Mouse (Mus musculus) limb, embryonic 11.5 days (tissue): Measurements from ENCODE around the gene C1qtnf3. TPM values are rescaled to one million over a fixed set of nuclear protein-coding genes. Genes with fewer than 3 reads are reported as not detected.

Experiments used
- ATAC-seq: fragments of 200-750 bp; cut with Nextera tagmentation; 2 replicates; pipeline ENCODE4 v1.8.0; 2017; ENCODE audit warnings: low read depth; ENCODE audit not compliant: insufficient number of reproducible peaks, low FRiP score, low TSS enrichment
- DNase-seq: peaks from one replicate; pipeline ENCODE4 v3.0.0-alpha.2; 2015; ENCODE audit warnings: low spot score
- H3K27ac ChIP-seq: fragments of 300-500 bp; sonication (generic); replicated peaks from 2 replicates; pipeline ENCODE4 v1.5.1; 2014; ENCODE audit warnings: low read depth, mild to moderate bottlenecking, low read length
- H3K27me3 ChIP-seq: fragments of 300-500 bp; sonication (generic); 2 replicates; pipeline ENCODE4 v1.6.1; 2014; ENCODE audit warnings: mild to moderate bottlenecking, low read length, mixed read lengths; ENCODE audit not compliant: control insufficient read depth, insufficient read depth
- H3K36me3 ChIP-seq: fragments of 300-500 bp; sonication (generic); 2 replicates; pipeline ENCODE4 v1.6.1; 2014; ENCODE audit warnings: mild to moderate bottlenecking, low read length, moderate library complexity, mixed read lengths; ENCODE audit not compliant: control insufficient read depth, insufficient read depth
- H3K4me1 ChIP-seq: fragments of 300-500 bp; sonication (generic); 2 replicates; pipeline ENCODE4 v1.6.1; 2014; ENCODE audit warnings: low read length, mixed read lengths; ENCODE audit not compliant: control insufficient read depth, insufficient read depth
- H3K4me2 ChIP-seq: fragments of 300-500 bp; sonication (generic); 2 replicates; pipeline ENCODE4 v1.6.1; 2014; ENCODE audit warnings: low read depth, mild to moderate bottlenecking, moderate library complexity; ENCODE audit not compliant: severe bottlenecking
- H3K4me3 ChIP-seq: fragments of 300-500 bp; sonication (generic); 2 replicates; pipeline ENCODE4 v1.5.1; 2014; ENCODE audit warnings: low read depth, low read length
- H3K9ac ChIP-seq: fragments of 300-500 bp; sonication (generic); 2 replicates; pipeline ENCODE4 v1.6.1; 2014; ENCODE audit warnings: mild to moderate bottlenecking, low read length
- H3K9me3 ChIP-seq: fragments of 300-500 bp; sonication (generic); 2 replicates; pipeline ENCODE4 v1.6.1; 2016; ENCODE audit warnings: low read length; ENCODE audit not compliant: control insufficient read depth
- WGBS: fragments of 180-500 bp; shearing (Covaris S2); extraction: QIAGEN DNeasy Blood & Tissue Kit; methylation state at CpG from one replicate; pipeline ENCODE4 v1.1.7; 2014; 5-methylcytosine and 5-hydroxymethylcytosine counted together
- polyA plus RNA-seq: library from polyadenylated mRNA; unstranded; fragments of >200 nt; fragmentation: Nextera tagmentation; extraction: Ambion mirVana; gene quantifications from 2 replicates; pipeline ENCODE4 v1.2.1, GENCODE M21; 2014

C1qtnf3 gene
- polyA plus RNA-seq, 1 experiment from 2014 or later: 4.4 TPM

GRCm38 (mm10) chr15:10953465-10953864 lies 1.3 kb downstream of the C1qtnf3 start:
- H3K4me2 ChIP-seq: no peak overlapping the region
- no peaks in the 10 kb centered on the region for H3K27me3 ChIP-seq
- H3K9ac ChIP-seq: no peak overlapping the region
- WGBS: 80% methylated on average over 1 of the region's 1 CpGs
- H3K9me3 ChIP-seq: no peaks in the 10 kb centered on the region
- H3K4me1 ChIP-seq: no peaks in the 10 kb centered on the region
- no peak overlapping the region for H3K27ac ChIP-seq
- H3K4me3 ChIP-seq: no peak overlapping the region
- no peaks in the 10 kb centered on the region for H3K36me3 ChIP-seq
- ATAC-seq (no peak), DNase-seq (no peak)

GRCm38 (mm10) chr15:10954381-10955016 lies 2.4 kb downstream of the C1qtnf3 start:
- no peak overlapping the region for H3K27ac ChIP-seq
- ATAC-seq: no peak
- WGBS: 86% methylated on average over 6 of the region's 6 CpGs
- H3K4me1 ChIP-seq: no peaks in the 10 kb centered on the region
- no peaks in the 10 kb centered on the region for H3K9me3 ChIP-seq
- H3K27me3 ChIP-seq: no peaks in the 10 kb centered on the region
- no peak overlapping the region for H3K4me3 ChIP-seq
- no peak overlapping the region for H3K9ac ChIP-seq
- H3K4me2 ChIP-seq: no peak overlapping the region
- H3K36me3 ChIP-seq: no peaks in the 10 kb centered on the region
- DNase-seq: no peak

- WGBS: 64% methylated on average over 5 of the region's 5 CpGs
- ATAC-seq (no peak), DNase-seq (no peak)
- Histone ChIP-seq H3K4me3 (no peak overlapping the region), H3K4me2 (no peak overlapping the region), H3K4me1 (no peaks in the 10 kb centered on the region), H3K9ac (no peak overlapping the region), H3K27me3 (no peaks in the 10 kb centered on the region), H3K9me3 (no peaks in the 10 kb centered on the region), H3K27ac (no peak overlapping the region), H3K36me3 (no peaks in the 10 kb centered on the region)
Measured at GRCm38 (mm10) chr15:10955156-10955555, 3.0 kb downstream of the C1qtnf3 start.

- no peaks in the 10 kb centered on the region for H3K4me1 ChIP-seq
- no peaks in the 10 kb centered on the region for H3K36me3 ChIP-seq
- H3K27me3 ChIP-seq: no peaks in the 10 kb centered on the region
- 75% methylated on average over 3 of the region's 3 CpGs for WGBS
- H3K4me2 ChIP-seq: no peak overlapping the region
- H3K9me3 ChIP-seq: no peaks in the 10 kb centered on the region
- ATAC-seq: no peak
- DNase-seq: no peak
- H3K4me3 ChIP-seq: no peak overlapping the region
- no peak overlapping the region for H3K9ac ChIP-seq
- H3K27ac ChIP-seq: no peak overlapping the region
Measured at GRCm38 (mm10) chr15:10956706-10957105, 4.6 kb downstream of the C1qtnf3 start.

GRCm38 (mm10) chr15:10959277-10960026 lies 7.3 kb downstream of the C1qtnf3 start:
- H3K9me3 ChIP-seq: no peaks in the 10 kb centered on the region
- ATAC-seq (no peak), DNase-seq (no peak)
- H3K27ac ChIP-seq: no peak overlapping the region
- no peak overlapping the region for H3K4me2 ChIP-seq
- no peaks in the 10 kb centered on the region for H3K4me1 ChIP-seq
- no peak overlapping the region for H3K4me3 ChIP-seq
- H3K27me3 ChIP-seq: no peaks in the 10 kb centered on the region
- 85% methylated on average over 15 of the region's 15 CpGs for WGBS
- H3K9ac ChIP-seq: no peak overlapping the region
- no peaks in the 10 kb centered on the region for H3K36me3 ChIP-seq

- 91% methylated on average over 5 of the region's 5 CpGs for WGBS
- Histone ChIP-seq H3K27me3 (no peaks in the 10 kb centered on the region), H3K4me1 (no peaks in the 10 kb centered on the region), H3K9ac (no peak overlapping the region), H3K9me3 (no peaks in the 10 kb centered on the region), H3K4me2 (no peak overlapping the region), H3K36me3 (no peaks in the 10 kb centered on the region), H3K27ac (no peak overlapping the region), H3K4me3 (no peak overlapping the region)
- no peak for DNase-seq
- ATAC-seq: no peak
Measured at GRCm38 (mm10) chr15:10960267-10960666, 8.1 kb downstream of the C1qtnf3 start.

GRCm38 (mm10) chr15:10962601-10963000 lies 10.5 kb downstream of the C1qtnf3 start:
- no peak for DNase-seq
- H3K4me1 ChIP-seq: no peaks in the 10 kb centered on the region

GRCm38 (mm10) chr15:10969439-10969838 lies 17.3 kb downstream of the C1qtnf3 start:
- DNase-seq: no peak
- Histone ChIP-seq H3K9ac (no peak overlapping the region), H3K4me2 (no peak overlapping the region), H3K27ac (no peak overlapping the region), H3K36me3 (no peaks in the 10 kb centered on the region), H3K4me1 (no peaks in the 10 kb centered on the region), H3K4me3 (no peak overlapping the region), H3K9me3 (no peaks in the 10 kb centered on the region), H3K27me3 (no peaks in the 10 kb centered on the region)
- WGBS: 84% methylated on average over 3 of the region's 3 CpGs
- no peak for ATAC-seq

More at GRCm38 (mm10) chr15:10962601-10963000, 10.5 kb downstream of the C1qtnf3 start:
- Histone ChIP-seq H3K4me3 (no peak overlapping the region), H3K4me2 (no peak overlapping the region), H3K9ac (no peak overlapping the region), H3K9me3 (no peaks in the 10 kb centered on the region), H3K27ac (no peak overlapping the region), H3K27me3 (no peaks in the 10 kb centered on the region), H3K36me3 (no peaks in the 10 kb centered on the region)
- no peak for ATAC-seq
- 93% methylated on average over 2 of the region's 2 CpGs for WGBS
